Mouse (Mus musculus): ENCODE data around the gene Epo.
A peak's percentile ranks its signal among the peaks of the same experiment; 100 is the strongest.

Gene Epo

DNA sequence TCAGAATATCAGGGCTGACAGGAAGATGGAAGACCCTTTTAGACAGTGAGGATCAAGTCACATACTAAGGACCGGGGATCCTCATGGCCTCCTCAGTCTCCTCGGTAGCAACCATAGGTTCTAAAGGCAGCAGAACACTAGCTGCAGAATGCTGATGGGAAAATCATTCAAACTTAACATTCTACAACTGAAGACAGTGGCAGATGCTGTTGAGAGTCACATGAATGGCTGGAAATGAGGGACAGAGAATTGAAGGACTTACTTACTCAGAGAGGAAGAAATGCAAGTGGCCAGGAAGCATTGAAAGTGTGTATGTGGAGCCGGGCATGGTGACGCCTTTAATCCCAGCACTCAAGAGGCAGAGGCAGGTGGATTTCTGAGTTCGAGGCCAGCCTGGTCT lies 56.1 kb downstream of the Epo start, which contains the start of gene Zan:
Gene Zan (minus strand): TSS at position 101 of the 400 bp plus-strand sequence.
- DNase-seq (ENCODE audit: low read depth, low spot score), result no peak

DNA sequence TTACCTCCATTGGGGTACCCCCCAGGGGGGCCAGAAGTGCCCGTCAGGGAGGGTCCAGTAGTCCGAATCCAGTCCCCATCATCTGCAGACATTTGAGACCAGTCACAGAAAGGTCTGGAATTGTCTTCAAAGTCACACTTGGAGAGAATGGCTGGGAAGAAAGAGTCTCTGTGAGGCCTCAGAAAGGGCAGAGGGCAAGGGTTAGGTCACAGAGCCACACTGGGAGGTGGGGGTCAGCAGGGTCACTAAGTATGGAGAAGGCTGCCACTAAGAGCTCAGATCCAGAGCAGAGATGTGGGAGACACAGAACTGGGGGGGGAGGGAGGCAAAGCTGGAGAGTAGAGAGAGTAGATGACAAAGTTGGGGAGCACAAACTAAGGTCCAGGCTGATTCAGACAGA lies 58.7 kb downstream of the Epo start:
- DNase-seq (ENCODE audit: low read depth, low spot score), result no peak

DNA sequence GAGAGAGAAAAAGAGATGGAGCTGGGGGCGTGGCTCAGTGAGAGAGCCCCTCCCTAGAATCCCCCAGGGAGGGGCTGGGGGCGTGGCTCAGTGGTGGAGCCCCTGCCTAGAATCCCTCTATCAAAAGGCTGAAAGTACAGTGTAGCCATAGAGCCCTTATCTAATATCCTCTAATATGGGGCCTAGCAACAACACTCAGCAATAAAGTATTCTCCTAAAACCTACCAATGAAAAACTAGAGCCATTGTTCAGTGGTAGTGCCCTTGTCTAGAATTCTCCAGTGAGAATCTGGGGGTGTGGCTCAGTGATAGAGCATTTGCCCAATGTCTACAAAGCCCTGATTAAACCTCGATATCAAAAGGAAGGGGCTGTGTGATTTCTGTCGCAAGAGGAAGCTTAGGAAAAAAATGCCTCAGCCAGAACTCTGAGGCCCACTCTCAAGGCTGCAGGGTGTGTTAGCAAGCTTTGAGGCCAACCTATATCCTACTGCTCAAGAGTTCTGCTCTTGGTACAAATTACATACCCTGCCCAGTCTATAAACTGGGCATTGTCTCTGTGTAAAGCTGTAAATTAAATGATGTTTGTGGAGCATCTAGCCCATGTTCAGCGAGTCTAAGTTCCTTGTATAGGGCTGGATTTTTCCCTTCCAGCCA lies 60.7 kb downstream of the Epo start:
- DNase-seq (ENCODE audit: low read depth, low spot score), result no peak

DNA sequence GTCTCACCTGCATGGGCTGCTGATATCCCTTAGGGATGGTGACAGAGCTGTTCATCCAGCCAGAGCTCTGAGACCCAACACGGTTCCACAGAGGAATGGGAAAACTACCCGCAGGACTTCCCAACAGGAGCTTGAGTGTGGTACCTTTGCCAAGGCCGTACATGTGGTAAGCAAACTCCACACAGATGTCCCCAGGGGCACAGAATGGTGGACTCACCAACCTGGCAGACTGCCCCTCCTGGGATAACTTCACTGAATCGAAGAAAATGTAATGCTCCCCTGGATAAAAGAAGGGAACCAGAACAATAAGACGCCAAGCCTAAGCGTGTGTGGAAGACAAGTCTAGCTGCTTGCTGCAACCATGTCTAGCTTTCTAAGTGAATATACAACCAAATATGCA lies 66.1 kb downstream of the Epo start:
- no peak for DNase-seq (ENCODE audit: low read depth, low spot score)

DNA sequence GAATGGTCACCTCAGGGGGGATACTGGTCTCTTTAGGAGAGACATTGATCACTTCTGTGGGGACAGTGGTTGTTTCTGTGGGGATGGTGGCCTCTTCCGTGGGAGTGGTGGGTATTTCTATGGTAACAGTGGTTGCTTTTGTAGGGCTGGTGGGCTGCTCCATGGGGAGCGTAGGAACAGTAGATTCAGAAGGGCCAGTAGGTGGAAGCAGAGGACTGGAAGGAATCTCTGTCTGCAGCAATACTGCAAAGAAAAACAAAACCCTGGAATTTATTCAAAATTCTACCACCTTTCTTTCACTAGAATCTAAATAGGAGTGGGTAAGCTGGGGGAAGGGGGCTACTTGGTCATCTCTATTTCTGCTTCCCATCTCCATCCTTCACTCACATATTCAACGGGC lies 68.0 kb downstream of the Epo start:
- no peak for DNase-seq (ENCODE audit: low read depth, low spot score)

DNA sequence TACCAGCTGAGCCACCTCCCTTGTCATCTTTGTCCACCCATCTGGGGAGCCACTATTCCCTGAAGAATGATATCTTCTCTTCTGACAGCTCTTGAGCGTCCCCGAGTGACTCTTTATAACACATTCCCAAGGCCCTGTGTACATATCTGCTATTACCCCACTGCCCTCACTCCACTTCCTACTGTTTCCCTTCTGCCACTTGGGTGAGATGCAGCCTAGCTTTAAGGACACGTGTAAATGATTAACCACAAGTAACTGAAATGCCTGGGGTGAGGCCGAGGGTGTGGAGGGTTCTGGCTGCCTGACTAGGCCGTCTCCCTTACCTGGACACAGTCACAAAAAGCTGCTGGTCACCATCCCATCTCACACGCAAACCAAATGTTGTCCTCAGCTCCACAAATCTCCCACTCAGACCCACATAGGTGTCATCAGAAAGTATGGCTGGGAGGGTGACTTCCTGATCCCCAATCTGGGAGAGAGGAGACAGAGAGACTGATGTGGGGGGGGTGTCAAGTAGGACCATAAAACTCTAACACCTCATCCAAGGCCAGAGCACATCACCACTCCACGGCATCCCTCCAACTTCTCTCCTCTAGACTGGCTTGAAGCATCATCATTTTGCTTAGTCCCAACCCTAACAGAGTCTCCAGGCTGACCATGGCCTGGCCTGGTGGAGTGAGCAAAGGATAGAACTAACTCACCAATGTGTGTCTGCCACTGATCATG lies 77.0 kb downstream of the Epo start:
- no peak for DNase-seq (ENCODE audit: low read depth, low spot score)

DNA sequence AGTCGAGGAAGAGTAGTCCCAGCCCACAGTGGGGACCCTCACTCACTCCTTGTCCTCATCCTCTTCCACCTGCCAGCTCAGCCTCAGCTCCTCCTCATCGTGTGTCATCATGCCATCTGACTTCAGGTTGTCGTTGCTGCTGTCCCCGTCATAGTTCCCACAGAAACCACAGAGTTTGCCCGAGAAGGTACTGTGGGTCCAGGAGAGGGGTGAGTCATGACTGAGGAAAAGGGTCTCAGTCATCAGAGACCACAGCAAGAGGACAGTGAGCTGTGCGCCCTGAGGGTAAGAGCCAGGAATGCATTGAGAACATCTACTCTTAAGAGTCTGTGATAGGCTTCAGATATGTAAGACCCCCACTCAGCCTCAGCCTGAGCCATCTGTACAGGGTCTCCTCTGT lies 77.8 kb downstream of the Epo start:
- DNase-seq (ENCODE audit: low read depth, low spot score), result no peak

DNA sequence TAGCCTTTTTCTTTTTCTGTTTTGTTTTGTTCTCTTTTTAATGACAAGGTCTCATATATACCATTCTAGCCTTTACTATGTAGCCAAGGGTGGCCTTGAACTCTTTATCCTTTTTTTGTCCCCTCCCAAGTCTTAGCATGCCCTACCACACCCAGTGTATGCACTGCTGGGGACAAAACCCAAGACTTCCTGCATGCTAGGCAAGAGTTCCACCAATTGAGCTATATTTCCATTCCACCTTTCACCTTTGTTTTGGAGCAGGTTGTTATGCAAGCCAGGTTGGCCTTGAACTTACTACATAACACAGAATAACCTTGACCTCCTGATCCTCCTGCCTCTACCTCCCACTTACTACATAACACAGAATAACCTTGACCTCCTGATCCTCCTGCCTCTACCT lies 87.5 kb downstream of the Epo start:
- peak; percentile 75 for DNase-seq (ENCODE audit: low read depth, low spot score)

DNA sequence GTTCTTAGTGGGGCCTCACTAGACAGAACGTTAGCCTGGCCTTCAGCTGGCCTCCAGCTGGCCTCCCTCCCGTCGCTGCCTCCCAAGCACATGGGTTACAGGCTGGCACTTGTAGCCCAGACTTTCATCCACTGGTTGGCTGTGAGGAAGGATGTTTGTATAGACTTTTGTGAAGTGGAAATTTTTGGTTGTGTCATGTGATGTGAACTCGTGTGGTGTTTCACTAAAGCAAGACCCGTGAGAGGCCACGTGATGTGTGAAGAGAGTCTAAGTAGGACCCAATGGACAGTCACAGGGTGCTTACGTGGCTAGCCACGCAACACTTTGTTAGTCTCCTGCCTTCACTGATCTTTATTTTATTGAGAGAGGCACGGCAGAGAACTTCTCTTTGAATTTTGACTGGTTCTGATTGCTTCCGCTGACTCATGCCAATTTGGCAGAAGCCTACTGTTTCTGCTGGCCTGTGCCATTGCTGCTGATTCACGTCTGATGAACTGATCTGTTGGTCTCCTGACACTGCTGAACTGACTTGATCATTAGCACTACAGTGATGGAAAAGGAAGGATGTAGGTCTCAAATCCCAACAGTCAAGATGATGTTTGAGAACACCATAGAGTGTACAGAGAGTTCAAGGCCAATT lies 92.7 kb downstream of the Epo start:
- DNase-seq (ENCODE audit: low read depth, low spot score), result no peak

DNA sequence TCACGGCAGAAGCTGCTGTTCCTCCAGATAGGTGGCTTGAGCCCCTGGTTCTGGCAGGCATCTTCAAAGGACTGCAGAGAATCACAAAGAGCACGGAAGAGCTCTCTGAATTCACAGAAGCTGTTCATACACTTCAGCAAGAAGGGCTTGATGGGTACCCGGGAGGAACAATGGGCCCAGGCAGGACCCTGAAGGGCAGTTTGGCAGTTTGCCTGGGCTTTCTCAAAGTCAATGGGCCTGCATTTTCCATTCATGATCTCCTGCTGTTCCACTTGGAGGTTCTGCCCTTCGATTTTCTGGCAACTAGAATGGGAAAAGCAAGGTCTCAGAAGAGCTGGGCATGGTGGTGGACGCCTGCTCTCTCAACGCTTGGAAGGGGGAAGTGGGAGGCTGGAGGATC lies 99.2 kb downstream of the Epo start:
- peak; percentile 67 for DNase-seq (ENCODE audit: low read depth, low spot score)
